Mouse (Mus musculus) heart, postnatal 4 days (tissue): ENCODE data around the gene Exoc2. TPM values are rescaled to one million over a fixed set of nuclear protein-coding genes. Genes with fewer than 3 reads are reported as not detected.

Source experiments
- DNase-seq: peaks from one replicate; pipeline ENCODE4 v3.0.0; 2021
- total RNA-seq, 2 experiments: library from RNA; stranded (reverse); gene quantifications; 2 replicates each; pipeline ENCODE4 v1.2.3; 2021

The Exoc2 gene
- total RNA-seq, 2 experiments from 2014 or later: 22.9 to 23.0 TPM

DNA sequence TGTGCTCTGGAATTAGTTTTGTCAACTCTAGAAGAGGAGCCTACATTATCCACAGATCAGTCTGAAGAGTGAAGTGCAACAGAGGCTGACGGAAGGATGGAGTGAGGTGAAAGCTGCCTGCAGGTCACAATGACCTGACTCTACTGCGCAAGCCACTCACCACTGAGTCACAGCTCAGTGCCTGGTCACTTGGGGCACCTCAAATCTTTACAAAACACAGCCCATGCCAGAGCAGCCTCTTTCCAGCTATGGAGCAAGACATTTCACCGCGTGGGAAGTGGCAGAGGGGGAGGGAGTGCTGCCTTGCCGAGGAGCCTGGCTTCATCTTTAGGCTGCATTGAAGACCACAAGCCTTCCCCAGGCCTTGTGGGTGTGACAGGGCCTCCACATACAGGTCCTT is 159.6 kb downstream of the Exoc2 start:
- DNase-seq: no peak

GRCm38 (mm10) chr13:30813464-30813863 is 160.4 kb downstream of the Exoc2 start:
- DNase-seq: no peak

GRCm38 (mm10) chr13:30809240-30809639 is 164.7 kb downstream of the Exoc2 start:
- no peak for DNase-seq

DNA sequence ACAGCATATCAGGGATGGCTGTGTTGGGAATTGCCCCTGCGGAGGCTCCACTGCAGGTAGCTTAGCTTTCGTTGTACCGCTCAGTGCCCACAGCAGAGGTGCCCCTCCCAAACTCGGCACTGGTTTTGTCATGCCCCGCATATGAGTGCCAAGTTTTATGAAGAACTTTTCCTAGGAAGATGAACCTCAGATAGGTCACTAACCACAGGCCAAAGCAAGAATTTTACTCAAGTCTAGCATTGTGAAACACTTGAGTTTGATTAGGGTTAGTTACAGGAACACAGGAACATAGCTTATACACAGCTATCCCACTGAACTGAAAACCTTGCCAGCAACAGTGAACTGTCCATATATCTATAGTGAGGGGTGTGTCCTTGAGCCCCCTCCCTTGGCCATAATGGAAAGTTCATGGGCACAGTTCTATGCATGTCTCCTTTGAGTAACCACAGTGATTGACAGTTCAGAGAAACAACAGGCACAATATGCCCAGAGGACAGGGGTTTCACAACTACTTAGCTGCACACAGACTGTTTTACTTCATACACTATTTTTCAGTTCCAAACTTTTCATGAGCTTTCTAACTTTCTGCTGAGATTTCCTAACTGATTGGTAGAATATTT is 171.4 kb downstream of the Exoc2 start:
- DNase-seq: no peak

DNA sequence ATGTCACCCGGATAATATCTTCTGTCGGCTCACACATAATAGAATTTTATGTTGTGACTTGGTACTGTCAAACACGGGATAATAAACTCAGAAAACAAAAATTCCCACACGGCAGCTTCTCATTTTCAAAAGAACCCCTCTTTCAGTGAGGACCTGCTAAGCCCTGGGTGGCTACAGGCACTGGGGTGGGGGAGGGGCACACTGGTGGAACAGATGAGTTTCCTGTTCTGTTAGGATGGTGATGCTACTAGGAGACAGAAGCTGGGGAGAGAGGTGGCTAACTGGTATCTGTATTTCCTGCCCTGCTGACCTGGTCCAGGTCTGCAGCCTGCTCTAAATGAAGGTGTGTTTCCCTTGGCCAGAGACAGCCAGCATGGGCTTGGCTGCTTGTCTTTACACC is 172.0 kb downstream of the Exoc2 start:
- DNase-seq: no peak

DNA sequence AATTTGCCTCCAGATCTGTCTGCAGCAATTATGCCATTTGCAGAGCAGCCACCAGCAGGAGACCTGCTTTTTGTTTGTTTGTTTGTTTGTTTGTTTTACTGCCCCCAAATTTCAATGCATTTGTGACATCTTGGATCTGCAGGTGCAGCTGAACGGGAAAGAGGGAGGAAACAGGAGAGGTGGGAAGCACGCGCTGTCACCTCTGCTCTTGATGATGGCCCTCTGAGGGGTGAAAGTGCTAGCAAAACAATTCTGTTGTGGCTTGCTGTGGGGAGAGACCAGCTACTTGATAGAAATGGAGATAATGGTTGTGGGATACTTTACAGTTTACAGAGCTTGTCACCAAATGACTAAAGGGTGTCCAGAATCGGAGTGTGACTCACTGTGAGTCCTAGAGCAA is 177.9 kb downstream of the Exoc2 start:
- no peak for DNase-seq

DNA sequence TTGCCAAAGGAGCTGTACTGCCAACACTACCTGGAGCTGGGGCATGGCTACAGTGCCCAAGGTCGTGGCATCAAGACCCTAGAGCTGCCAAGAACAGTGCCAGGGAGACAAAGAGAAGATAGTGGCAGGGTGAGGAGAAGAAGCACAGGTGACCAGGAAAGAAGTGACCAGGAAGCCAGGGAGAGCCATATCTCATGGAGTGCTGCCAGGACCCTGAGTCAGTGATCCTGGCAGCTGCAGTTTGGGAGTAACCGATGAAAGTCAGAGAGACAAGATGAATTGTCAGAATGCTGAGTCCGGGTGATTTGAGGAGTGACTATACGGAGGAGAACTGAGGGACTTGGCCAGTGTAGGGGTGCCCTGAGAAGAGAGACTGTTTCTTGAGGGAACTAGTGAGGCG is 180.3 kb downstream of the Exoc2 start:
- DNase-seq: no peak

DNA sequence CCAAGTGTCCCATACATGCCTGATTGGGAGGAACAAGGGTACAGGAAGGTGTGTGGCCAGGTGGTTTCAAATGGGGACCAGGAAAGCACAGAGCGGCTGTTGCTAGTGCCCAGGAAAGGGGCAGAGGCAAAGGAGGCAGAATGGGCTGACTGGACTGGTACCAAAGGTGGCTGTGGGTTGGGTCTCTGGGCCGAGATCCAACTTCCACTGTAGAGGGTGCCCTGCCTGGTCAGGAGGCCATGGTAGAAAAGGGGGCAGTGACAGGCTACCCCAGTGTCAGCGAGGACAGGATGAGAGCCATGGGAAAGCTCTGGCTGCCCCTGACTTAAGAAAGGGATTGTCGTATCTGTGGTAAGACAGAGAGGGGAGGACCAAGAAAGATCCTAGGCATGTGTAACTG is 180.7 kb downstream of the Exoc2 start:
- no peak for DNase-seq

DNA sequence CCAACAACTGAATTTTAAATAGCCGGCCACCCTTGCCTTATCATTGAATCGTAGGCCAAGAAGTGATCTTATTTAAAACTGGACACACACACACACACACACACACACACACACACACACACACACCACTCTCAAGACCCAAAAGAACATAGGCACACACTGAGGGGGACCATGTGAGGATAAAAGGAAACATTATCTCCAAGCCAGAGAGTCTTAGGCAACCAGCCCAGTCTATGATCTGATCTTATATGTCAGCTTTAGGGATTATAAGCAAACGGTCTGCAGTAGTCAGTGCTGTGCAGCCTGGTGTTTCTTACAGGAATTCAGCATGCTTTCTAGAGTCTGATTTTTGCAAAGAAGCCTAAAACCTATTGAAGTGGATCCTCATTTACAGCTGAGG is 181.2 kb downstream of the Exoc2 start:
- no peak for DNase-seq

GRCm38 (mm10) chr13:30792308-30792707 is 181.6 kb downstream of the Exoc2 start:
- DNase-seq: no peak

DNA sequence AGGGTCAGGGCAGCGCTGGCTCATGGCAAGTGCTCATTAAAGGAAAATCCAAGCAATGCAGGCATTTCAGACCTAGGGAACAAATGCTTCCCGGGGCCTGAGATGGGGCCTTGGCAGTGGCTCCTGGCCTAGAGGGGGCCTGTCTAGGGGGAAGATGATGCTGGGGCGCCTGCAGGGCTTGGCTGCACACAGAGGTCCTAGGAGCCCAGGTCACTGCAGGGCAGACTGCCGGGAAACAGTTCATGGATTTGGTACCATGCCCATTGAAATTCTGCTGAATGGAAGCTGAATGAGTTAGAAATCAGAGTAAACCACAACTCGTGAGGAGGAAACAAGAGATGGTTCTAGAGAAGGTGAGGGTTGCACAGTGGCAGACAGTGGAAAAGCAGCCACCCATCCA is 183.9 kb downstream of the Exoc2 start:
- no peak for DNase-seq

DNA sequence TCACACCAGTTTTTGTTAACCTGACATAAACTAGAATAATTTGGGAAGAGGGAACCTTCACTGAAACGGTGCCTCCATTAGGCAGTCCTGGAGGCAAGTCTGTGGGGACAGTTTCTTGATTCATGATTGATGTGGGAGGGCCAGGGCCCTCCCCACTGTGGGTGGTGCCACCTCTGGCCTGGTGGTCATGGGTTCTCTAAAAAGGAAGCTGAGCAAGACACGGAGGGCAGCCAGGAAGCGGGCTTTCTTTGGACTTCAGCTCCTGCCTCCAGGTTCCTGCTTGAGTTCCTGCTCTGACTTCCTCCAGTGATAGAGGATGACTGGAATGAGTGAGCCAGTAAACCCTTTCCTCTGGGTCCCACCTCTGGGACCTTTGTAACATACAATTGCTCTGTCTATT is 185.5 kb downstream of the Exoc2 start:
- DNase-seq: no peak

GRCm38 (mm10) chr13:30787960-30788359 is 185.9 kb downstream of the Exoc2 start:
- no peak for DNase-seq

DNA sequence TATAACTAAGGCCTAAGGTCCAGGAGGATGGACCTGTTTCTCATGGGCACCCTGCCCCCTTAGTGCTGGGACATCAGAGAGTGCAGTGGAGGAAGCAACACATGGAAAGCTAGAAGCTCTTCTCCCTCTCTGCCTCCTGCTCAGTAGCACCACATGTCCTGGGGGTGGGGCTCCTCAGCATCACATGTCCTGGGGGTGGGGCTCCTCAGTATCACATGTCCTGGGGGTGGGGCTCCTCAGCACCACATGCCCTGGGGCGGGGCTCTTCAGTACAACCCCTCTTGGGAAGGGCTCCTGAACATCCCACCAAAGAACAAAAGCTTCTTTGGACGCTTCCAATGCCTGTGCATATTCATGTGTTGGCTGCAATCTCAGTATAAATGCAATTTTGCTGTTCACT is 186.3 kb downstream of the Exoc2 start:
- DNase-seq: no peak

- DNase-seq: no peak
Measured at GRCm38 (mm10) chr13:30787036-30787320, 186.9 kb downstream of the Exoc2 start.

DNA sequence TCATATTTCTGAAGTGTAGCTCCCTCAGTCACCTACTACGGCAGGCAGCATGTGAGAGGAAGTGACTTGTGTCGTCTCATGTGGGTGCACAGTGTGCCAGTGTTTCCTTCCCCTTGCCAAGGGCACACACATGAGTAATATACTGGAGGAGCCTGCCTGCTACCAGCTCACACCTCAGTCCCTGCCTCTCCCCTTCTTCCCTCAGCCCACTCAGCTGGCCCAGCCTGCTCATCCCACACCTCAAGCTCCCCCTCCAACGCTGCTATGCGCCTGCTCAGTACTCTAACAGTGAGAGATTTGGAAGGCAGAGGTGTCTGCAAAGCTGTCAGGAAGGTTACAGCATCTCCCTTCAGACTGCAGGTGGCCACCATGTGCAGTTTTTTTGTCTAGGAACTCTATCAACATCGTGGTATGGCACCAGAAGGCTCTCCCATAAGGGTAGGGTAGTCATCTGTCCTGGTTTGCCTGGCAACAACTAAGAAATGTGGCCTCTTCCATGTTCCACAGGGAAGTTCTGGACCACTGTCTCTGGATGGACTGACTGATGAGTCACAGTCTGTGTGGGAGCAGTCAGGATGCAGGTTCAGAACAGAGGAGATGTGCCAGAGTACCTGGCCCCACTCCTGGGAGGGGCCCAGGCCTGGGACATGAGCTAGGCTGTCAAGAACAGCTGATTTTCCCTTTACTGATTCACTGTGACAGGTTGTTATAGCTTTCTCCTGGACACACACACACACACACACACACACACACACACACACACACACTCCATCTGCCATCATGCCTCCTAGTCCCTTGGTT is 187.5 kb downstream of the Exoc2 start:
- DNase-seq: no peak

GRCm38 (mm10) chr13:30785423-30786040 is 188.4 kb downstream of the Exoc2 start:
- DNase-seq: no peak

DNA sequence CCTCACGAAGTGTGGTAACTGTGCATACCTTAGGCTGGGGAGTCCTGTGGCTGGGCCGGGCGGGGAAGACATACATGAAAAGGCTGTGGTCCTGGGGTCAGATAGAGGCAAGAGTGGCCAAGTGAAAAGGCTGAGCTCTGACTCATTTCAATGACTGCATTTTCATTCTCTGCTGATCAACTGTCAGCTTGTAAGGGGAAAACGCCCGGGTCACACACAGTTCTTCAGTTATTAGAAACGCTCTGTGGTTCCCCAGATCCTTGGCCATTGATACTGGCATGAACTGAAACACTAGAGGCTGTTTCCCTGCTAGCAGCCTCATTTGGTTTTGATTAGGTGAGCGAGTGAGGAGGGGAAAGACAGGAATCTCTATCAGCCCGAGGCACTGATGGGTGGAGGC is 191.5 kb downstream of the Exoc2 start:
- DNase-seq: no peak

DNA sequence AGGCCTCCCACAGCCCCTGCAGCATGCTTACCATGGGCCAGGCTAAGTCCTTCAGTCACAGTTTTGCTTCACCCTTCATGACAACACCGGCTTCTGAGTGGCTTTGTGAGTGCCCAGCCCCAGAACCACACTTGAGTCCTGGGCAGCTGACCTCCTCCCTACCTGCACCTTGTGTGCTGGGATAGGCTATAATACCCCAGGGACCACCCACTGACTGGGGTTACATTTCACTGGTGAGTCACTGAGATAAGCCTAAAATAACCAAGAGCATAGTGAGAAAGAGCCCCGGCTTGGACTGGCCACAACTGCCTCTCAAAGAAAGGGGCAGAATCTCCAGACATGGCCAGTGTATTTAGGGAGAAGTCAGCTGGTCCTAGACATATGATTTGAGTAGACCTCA is 192.0 kb downstream of the Exoc2 start:
- peak; percentile 26 for DNase-seq

GRCm38 (mm10) chr13:30777678-30778179 is 196.2 kb downstream of the Exoc2 start:
- DNase-seq: no peak

DNA sequence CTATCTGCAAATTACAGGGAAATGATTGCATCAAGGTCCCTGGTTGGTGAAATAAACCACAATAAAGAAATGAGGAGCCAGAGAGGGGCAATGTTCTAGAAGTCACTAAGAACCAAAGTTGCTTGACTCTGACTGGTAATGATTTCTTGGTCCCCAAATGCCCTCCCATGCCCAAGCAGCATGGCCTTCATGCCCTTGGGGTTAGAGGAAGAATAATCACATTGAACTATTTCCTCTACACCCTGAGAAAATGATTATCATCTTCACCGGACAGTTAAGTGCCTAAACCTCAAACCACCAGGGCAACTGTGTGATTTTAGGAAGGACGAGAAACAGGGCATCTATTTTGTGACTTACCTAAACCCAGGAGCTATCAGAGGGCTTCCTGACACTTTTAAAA is 197.9 kb downstream of the Exoc2 start:
- no peak for DNase-seq

DNA sequence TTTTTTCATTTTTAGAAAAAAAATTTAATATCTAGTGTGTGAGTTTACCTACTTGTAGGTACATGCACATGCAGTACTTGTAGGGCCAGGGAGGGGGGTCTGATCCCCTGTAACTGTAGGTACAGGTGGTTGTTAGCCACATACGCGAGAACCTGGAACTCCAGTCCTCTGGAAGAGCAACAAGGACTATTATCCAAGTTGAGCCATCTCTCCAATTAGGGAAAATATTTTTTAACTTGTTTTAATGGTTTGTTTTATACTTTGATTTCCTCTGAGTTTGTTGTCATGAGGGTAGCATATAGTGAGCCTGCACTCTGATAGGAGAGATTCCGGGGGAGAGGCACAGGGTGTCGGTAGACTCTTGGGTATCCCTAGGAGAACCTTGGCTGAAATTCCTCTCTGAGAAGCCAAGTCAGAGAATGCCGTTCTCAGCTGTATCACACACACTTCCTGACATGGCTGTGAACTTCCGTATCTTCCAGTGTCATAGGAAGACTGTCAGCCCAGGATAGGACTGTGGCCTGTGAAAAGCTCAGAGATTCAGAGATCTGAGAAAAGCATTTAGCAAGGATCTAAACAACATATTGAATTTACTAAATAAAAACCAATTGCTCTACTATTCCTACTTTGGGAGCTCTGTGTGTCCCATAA is 206.3 kb downstream of the Exoc2 start:
- DNase-seq: no peak
